Mouse (Mus musculus) cerebellum, postnatal 4 days (tissue): ENCODE data around the gene Vezf1.
A peak's percentile ranks its signal among the peaks of the same experiment; 100 is the strongest.

Source experiments
- DNase-seq, 2 experiments: peaks; one replicate each; pipeline ENCODE4 v3.0.0; 2022; ENCODE audit warnings: low spot score in 2 of 2, mixed read lengths in 1 of 2

Vezf1 gene

GRCm38 (mm10) chr11:88053821-88054220 is 14.3 kb upstream of the Vezf1 start:
- DNase-seq, result no peak

GRCm38 (mm10) chr11:88054589-88054988 is 13.5 kb upstream of the Vezf1 start:
- peak in 1 of 2 experiments; percentile 47 for DNase-seq

- DNase-seq, result no peak
These were observed 12.3 kb upstream of the Vezf1 start for GRCm38 (mm10) chr11:88055777-88056176.

DNA sequence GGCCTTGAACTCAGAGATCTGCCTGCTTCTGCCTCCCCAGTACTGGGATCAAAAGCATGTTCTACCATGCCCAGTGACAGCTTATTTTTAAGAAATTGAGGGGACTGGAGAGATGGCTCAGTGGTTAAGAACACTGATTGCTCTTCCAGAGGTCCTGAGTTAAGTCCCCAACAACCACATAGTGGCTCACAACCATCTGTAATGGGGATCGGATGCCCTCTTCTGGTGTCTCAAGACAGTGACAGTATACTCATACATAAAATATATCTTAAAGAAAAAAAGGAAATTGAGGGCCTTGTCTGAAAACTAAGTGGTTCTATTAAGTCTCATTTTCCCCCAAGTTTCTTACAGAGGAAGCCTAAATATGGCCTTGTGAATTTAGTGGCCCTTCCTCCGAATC is 10.3 kb upstream of the Vezf1 start:
- no peak for DNase-seq

- peak in 1 of 2 experiments; percentile 29 for DNase-seq
These were observed 8.9 kb upstream of the Vezf1 start for GRCm38 (mm10) chr11:88059141-88059540.

GRCm38 (mm10) chr11:88061892-88062625 is 6.0 kb upstream of the Vezf1 start:
- DNase-seq, result no peak

- DNase-seq, result no peak
These were observed 2.3 kb upstream of the Vezf1 start for GRCm38 (mm10) chr11:88065732-88066131.

DNA sequence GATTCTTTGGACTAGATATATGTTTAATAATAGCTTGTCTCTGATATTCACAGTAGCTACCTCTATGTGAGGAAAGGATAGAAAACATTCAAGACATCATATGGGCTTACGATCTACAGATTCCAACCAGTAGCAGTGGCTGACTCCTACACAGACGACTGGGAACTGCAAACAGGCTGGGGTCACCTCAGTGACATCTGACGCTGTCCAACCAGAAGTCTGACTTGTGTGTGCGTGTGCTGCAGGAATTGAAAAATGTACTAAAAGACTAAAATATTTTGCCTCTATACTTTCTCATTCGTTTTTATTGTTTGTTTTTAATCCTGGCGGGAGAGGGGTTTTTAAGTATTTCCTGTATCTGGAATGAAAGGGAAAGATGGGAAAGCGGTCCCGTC is 891 bp upstream of the Vezf1 start:
- no peak for DNase-seq

DNA sequence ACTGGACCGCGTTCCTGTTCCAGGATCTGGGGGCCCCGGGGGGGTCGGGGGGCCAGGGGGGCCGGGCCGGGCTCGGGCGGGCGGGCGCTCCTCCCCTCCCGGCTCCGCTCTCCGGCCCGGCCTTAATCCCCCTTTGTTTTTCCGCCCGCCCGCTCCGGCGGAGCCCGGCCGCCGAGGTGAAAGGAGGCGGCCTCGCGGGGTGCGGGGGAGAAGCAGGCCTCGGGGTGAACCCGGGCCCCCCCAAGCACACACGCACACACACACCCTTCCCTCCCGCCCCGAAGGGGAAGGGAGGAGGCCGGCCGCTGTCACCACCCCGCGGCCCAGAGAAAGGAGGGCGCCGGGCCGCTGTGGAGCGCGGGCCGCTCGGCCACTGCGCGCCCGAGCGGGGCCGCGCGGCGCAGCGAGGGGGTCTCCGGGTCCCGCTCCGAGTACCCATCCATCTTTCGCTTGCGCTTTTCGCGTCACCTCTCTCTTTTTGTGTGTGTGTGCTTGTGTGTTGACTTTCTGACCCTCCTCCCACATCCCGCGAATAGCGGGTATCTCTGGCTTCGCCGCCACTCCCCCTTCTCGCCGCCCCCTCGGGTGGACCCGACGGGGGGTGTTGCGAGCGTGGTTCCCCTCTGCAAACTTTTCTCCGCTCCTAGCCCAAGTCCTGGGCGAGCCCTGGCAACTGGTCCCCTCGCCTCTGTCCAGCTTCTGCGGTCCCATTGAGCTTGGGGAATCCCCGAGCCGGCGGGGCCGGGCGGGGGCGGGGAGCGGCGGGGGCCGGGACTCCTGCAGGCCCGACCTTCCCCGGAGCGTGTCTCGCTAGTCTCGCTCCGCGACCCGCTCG is 549 bp downstream of the Vezf1 start:
- peak in 1 of 2 experiments; percentile 47 for DNase-seq

DNA sequence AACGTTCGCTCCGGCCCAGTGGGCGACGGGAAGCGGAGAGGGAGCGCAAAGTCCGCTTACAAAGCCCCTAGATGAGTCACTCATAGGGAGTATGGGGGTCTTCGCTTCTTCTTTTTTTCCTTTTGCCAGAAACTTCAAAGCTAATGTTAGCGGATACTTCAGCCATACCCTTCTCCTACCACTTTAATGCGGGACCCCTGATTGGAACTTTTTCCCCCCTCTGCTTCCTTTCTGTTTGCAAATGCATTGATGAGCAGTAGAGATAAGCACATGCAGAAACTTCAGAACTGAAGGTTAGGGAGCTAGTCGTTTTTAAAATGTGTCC is 1.1 kb downstream of the Vezf1 start:
- DNase-seq, result no peak

GRCm38 (mm10) chr11:88070392-88070791 is 2.3 kb downstream of the Vezf1 start:
- DNase-seq, result no peak

DNA sequence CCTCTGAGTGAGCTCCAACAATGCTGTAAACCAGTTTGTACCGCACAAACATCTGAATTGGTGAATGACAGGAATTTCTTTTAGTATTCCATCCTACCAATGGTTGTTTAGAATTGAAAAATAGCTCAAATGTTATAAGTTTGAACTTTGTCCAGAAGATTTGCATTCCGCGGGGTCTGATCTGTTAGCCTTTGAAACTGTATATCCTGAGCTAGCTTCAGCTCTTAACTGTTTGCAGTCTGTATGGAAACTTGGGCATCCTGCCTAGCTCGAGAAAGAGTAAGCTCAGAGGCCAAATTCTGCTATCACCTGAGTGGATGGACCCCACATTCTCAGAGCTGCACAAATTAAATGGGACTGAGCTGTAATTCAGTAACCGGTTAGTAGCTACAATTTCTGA is 3.0 kb downstream of the Vezf1 start:
- no peak for DNase-seq

DNA sequence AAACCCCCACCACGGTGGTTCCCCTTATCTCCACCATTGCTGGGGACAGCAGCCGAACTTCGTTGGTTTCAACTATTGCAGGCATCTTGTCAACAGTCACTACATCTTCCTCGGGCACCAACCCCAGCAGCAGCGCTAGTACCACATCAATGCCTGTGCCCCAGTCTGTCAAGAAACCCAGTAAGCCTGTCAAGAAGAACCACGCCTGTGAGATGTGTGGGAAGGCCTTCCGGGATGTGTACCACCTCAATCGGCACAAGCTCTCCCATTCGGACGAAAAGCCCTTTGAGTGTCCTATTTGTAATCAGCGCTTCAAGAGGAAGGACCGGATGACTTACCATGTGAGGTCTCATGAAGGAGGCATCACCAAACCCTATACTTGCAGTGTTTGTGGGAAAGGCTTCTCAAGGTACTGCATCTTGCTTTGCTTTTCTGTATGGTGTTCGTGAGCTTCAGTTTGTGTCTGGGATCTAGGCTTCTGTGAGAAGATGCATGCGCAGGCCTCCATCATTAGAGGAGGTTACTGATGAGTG is 5.3 kb downstream of the Vezf1 start:
- no peak for DNase-seq

GRCm38 (mm10) chr11:88075701-88076100 is 7.6 kb downstream of the Vezf1 start:
- DNase-seq, result no peak

- no peak for DNase-seq
These were observed 8.3 kb downstream of the Vezf1 start for GRCm38 (mm10) chr11:88076394-88076793.

- no peak for DNase-seq
These were observed 15.6 kb downstream of the Vezf1 start for GRCm38 (mm10) chr11:88083699-88084098.

DNA sequence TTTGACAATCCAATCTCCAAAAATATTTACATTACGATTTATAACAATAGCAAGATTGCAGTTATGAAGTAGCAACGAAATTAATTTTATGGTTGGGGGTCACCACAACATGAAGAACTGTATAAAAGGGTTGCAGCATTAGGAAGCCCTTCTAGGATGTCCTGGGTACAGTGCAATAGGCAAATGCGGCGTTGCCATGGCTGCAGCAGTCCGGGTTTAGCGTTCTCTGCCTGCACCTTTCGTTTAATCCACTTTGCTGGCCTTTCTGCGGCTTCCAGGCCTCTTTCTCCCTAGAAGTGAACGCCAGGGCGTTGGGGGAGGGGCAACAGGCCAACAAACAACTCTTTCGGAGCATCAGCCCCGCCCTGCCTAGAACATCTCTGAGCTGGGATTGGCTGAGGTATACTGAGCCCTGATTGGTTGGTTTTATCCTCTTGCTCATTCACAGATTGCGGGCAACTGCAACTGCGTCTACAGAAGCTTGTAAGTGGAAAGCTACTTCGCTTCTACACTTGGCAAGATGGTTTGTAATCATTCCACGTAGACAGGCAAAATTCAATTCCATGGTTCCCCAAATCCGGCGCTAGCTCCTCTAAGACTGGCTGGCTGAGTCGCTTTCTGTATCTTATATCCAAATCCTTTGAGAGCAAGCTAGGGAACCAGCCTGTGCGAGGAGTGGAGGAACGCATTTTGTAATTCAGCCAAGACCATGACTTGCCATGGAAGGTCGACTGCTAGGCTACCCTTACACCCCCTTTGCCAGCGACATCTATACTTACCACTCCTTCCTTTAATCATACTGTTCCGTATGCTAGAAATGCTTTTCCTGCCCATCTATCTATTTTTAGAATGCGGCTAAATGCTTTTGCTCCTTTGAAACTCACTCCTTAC is 18.9 kb downstream of the Vezf1 start:
- peak; percentile 81 to 92 for DNase-seq

GRCm38 (mm10) chr11:88089150-88089549 is 21.1 kb downstream of the Vezf1 start:
- DNase-seq, result no peak

DNA sequence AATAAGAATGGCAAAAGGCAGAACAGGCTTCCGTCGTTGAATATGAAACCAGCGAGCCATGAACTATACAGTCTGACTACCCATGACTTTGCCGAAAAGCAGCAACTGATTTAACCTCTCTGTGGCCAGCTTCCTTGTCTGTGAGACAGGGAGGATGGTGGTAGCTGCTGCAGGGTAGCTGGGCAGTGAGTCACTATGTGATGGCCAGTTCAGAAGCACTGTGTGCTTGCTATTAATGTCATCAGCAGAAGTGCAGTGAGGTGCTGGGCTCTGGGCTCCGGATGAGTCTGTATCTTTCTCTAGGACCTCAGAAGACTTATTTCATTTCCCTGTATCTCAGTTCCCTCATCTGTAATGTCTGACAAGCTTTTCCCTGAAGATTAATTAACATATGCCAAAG is 22.2 kb downstream of the Vezf1 start:
- no peak for DNase-seq

GRCm38 (mm10) chr11:88091949-88092348 is 23.9 kb downstream of the Vezf1 start:
- no peak for DNase-seq

DNA sequence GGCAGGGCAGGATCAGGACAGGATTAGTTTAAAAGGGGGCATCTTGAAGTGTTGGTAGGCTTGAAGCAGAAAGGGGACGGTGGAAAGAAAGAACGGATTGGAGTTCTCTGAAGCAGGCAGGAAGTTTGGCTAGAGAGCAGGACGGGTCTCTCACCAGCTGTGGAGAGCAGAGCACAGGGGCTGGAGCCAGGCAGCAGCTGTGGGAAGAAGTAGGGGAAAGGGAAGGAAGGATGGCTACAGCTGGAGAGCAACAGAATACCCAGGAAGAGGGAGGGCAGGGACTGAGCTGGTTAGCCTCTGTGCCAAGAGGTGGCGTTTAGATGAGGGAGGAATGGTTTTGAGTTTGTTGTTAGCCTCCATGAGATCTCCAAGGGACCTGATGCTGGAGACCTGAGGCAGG is 29.1 kb downstream of the Vezf1 start:
- DNase-seq, result no peak
